Mouse (Mus musculus) retina, postnatal 7 days (tissue): ENCODE data around the gene Epas1.

Experiments used
- DNase-seq: peaks from one replicate; pipeline ENCODE4 v3.0.0-alpha.2; 2012; ENCODE audit warnings: low read depth, low spot score

Gene Epas1

GRCm38 (mm10) chr17:86827391-86828165 lies 74.1 kb downstream of the Epas1 start:
- no peak for DNase-seq

GRCm38 (mm10) chr17:86828500-86828899 lies 75.0 kb downstream of the Epas1 start:
- DNase-seq, result no peak

- no peak for DNase-seq
Measured at GRCm38 (mm10) chr17:86829383-86830175, 76.1 kb downstream of the Epas1 start.

GRCm38 (mm10) chr17:86830893-86831292 lies 77.4 kb downstream of the Epas1 start:
- no peak for DNase-seq

GRCm38 (mm10) chr17:86832562-86833327 lies 79.2 kb downstream of the Epas1 start:
- DNase-seq, result no peak

- DNase-seq, result no peak
Measured at GRCm38 (mm10) chr17:86833945-86834344, 80.4 kb downstream of the Epas1 start.

- peak; percentile 19 for DNase-seq
Measured at GRCm38 (mm10) chr17:86839308-86839707, 85.8 kb downstream of the Epas1 start.

- DNase-seq, result no peak
Measured at GRCm38 (mm10) chr17:86850700-86851337, 97.3 kb downstream of the Epas1 start.

GRCm38 (mm10) chr17:86851782-86852181 lies 98.3 kb downstream of the Epas1 start:
- no peak for DNase-seq

- no peak for DNase-seq
Measured at GRCm38 (mm10) chr17:86852591-86853031, 99.1 kb downstream of the Epas1 start.

GRCm38 (mm10) chr17:86870586-86870985 lies 117.1 kb downstream of the Epas1 start:
- DNase-seq, result no peak

GRCm38 (mm10) chr17:86872643-86873042 lies 119.1 kb downstream of the Epas1 start:
- no peak for DNase-seq

GRCm38 (mm10) chr17:86876940-86877339 lies 123.4 kb downstream of the Epas1 start:
- DNase-seq, result no peak

- no peak for DNase-seq
Measured at GRCm38 (mm10) chr17:86877747-86878146, 124.2 kb downstream of the Epas1 start.

GRCm38 (mm10) chr17:86880056-86880455 lies 126.6 kb downstream of the Epas1 start:
- no peak for DNase-seq

- no peak for DNase-seq
Measured at GRCm38 (mm10) chr17:86880461-86881044, 127.1 kb downstream of the Epas1 start.
